Mouse (Mus musculus): ENCODE measurements at regions not wholly inside any gene's neighbourhood (a gene's known extent, or its start where the extent isn't known, plus 50 kb on each side); places are given as distances from the start of the nearest gene placed in this dataset.
"Not testable (repeated sequence)": the region's sequence is repeated elsewhere in the genome, so short reads cannot be mapped to it uniquely, and the experiment has no call there.

- DNase-seq (ENCODE audit: low spot score in 2 of 2), result no peak
Measured at GRCm38 (mm10) chr12:77056748-77057370, 94.9 kb upstream of the Max start.

GRCm38 (mm10) chr12:77054700-77055099 is 92.7 kb upstream of the Max start:
- no peak for DNase-seq (ENCODE audit: low spot score in 2 of 2)

- DNase-seq (ENCODE audit: low spot score in 2 of 2), result no peak
Measured at GRCm38 (mm10) chr12:77054211-77054610, 92.2 kb upstream of the Max start.

GRCm38 (mm10) chr12:77052853-77053252 is 90.9 kb upstream of the Max start:
- DNase-seq (ENCODE audit: low spot score in 2 of 2), result peak; percentile 46 to 61

- DNase-seq (ENCODE audit: low spot score in 2 of 2), result no peak
Measured at GRCm38 (mm10) chr12:77048380-77048779, 86.4 kb upstream of the Max start.

- no peak for DNase-seq (ENCODE audit: low spot score in 2 of 2)
Measured at GRCm38 (mm10) chr12:77047273-77047672, 85.3 kb upstream of the Max start.

GRCm38 (mm10) chr12:77045956-77046355 is 84.0 kb upstream of the Max start:
- DNase-seq (ENCODE audit: low spot score in 2 of 2), result no peak

GRCm38 (mm10) chr12:77045356-77045755 is 83.4 kb upstream of the Max start:
- DNase-seq (ENCODE audit: low spot score in 2 of 2), result no peak

- DNase-seq (ENCODE audit: low spot score in 2 of 2), result no peak
Measured at GRCm38 (mm10) chr12:77042356-77042755, 80.4 kb upstream of the Max start.

- DNase-seq (ENCODE audit: low spot score in 2 of 2), result no peak
Measured at GRCm38 (mm10) chr12:77041141-77041540, 79.1 kb upstream of the Max start.

GRCm38 (mm10) chr12:77039953-77040305 is 77.9 kb upstream of the Max start:
- DNase-seq (ENCODE audit: low spot score in 2 of 2), result no peak

GRCm38 (mm10) chr12:77039295-77039952 is 77.4 kb upstream of the Max start:
- DNase-seq (ENCODE audit: low spot score in 2 of 2), result peak in 1 of 2 experiments; percentile 45

- no peak for DNase-seq (ENCODE audit: low spot score in 2 of 2)
Measured at GRCm38 (mm10) chr12:77035676-77036075, 73.7 kb upstream of the Max start.

GRCm38 (mm10) chr12:77031448-77031847 is 69.4 kb upstream of the Max start:
- DNase-seq (ENCODE audit: low spot score in 2 of 2), result no peak

- DNase-seq (ENCODE audit: low spot score in 2 of 2), result no peak
Measured at GRCm38 (mm10) chr12:77025431-77025879, 63.5 kb upstream of the Max start.

GRCm38 (mm10) chr12:77022538-77022937 is 60.5 kb upstream of the Max start:
- no peak for DNase-seq (ENCODE audit: low spot score in 2 of 2)

GRCm38 (mm10) chr12:77021881-77022280 is 59.9 kb upstream of the Max start:
- no peak for DNase-seq (ENCODE audit: low spot score in 2 of 2)

GRCm38 (mm10) chr12:77019708-77020511 is 57.9 kb upstream of the Max start:
- DNase-seq (ENCODE audit: low spot score in 2 of 2), result peak; percentile 36 to 62

GRCm38 (mm10) chr12:77019148-77019547 is 57.1 kb upstream of the Max start:
- not testable (repeated sequence) for DNase-seq (ENCODE audit: low spot score in 2 of 2)

GRCm38 (mm10) chr12:77018373-77018772 is 56.4 kb upstream of the Max start:
- no peak for DNase-seq (ENCODE audit: low spot score in 2 of 2)

- no peak for DNase-seq (ENCODE audit: low spot score in 2 of 2)
Measured at GRCm38 (mm10) chr12:77014908-77015307, 52.9 kb upstream of the Max start.
